Mouse (Mus musculus) E14TG2a.4 (cell line): ENCODE results near the gene Cd79b.

Source experiments
- CTCF ChIP-seq: conservative IDR thresholded peaks from 2 replicates; pipeline ENCODE4 v1.5.1; 2014; ENCODE audit warnings: low read length
- NANOG ChIP-seq: IDR thresholded peaks from 2 replicates; pipeline ENCODE4 v1.6.1; 2014; ENCODE audit warnings: borderline replicate concordance, low read length, mixed read lengths

DNA sequence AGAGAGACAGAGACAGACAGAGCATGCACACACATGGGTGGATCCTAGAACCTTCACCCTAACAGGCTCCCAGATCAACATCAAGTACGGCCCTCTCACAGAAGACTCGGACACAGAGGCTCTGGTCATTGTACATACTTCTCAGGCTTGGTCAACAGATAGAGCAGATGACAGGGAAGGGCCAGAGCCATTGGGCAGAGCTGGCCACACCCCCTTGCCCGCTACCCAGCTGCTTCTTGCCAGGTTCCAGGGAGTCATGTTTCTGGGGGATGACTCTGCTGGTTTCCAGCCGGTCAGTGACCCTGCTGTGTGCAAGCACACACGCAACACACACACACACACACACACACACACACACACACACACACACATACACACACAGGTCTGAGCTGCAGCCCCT is 36.3 kb upstream of the Cd79b start:
- TF ChIP-seq CTCF: no peak
- no peak for TF ChIP-seq NANOG
